Mouse (Mus musculus) heart, embryonic 14.5 days (tissue): ENCODE measurements around the gene Ly6g6d. TPM values are rescaled to one million over a fixed set of nuclear protein-coding genes. Genes with fewer than 3 reads are reported as not detected.
A peak's percentile ranks its signal among the peaks of the same experiment; 100 is the strongest.

Experiments
- ATAC-seq: fragments of 200-750 bp; cut with Nextera tagmentation; 2 replicates; pipeline ENCODE4 v1.8.0; 2017; ENCODE audit warnings: low read depth, moderate TSS enrichment; ENCODE audit not compliant: insufficient number of reproducible peaks, insufficient read depth, low FRiP score
- H3K27ac ChIP-seq, 2 experiments: fragments of 200-500 bp in 1 of 2; fragments of 300-500 bp in 1 of 2; sonication (generic) in 1 of 2; replicated peaks in 1 of 2; 2 replicates each; pipeline ENCODE4 v1.5.1; 2012 to 2014; ENCODE audit warnings: low read depth in 2 of 2, low read length in 2 of 2, control low read depth in 1 of 2, mild to moderate bottlenecking in 1 of 2, mixed read lengths in 1 of 2; ENCODE audit not compliant: control insufficient read depth in 1 of 2, insufficient read depth in 1 of 2
- H3K27me3 ChIP-seq: fragments of 300-500 bp; sonication (generic); 2 replicates; pipeline ENCODE4 v1.6.1; 2014; ENCODE audit warnings: mild to moderate bottlenecking, low read length, control low read depth; ENCODE audit not compliant: control insufficient read depth, insufficient read depth
- H3K36me3 ChIP-seq: fragments of 300-500 bp; sonication (generic); 2 replicates; pipeline ENCODE4 v1.6.1; 2014; ENCODE audit warnings: mild to moderate bottlenecking, control low read depth, low read length, mixed read lengths; ENCODE audit not compliant: control insufficient read depth, insufficient read depth
- H3K4me1 ChIP-seq, 2 experiments: fragments of 200-500 bp in 1 of 2; fragments of 300-500 bp in 1 of 2; sonication (generic) in 1 of 2; 2 replicates each; pipeline ENCODE4 v1.6.1; 2012 to 2014; ENCODE audit warnings: low read length in 2 of 2, control low read depth in 1 of 2, mixed read lengths in 1 of 2; ENCODE audit not compliant: control insufficient read depth in 2 of 2, insufficient read depth in 2 of 2
- H3K4me2 ChIP-seq: fragments of 300-500 bp; sonication (generic); 2 replicates; pipeline ENCODE4 v1.6.1; 2014; ENCODE audit warnings: mild to moderate bottlenecking, low read length
- H3K4me3 ChIP-seq, 2 experiments: fragments of 200-500 bp in 1 of 2; fragments of 300-500 bp in 1 of 2; sonication (generic) in 1 of 2; 2 replicates each; pipeline ENCODE4 v1.5.1; 2012 to 2014; ENCODE audit warnings: low read length in 2 of 2, mild to moderate bottlenecking in 2 of 2, control low read depth in 1 of 2, low read depth in 1 of 2, moderate library complexity in 1 of 2; ENCODE audit not compliant: control insufficient read depth in 1 of 2, insufficient read depth in 1 of 2
- H3K9ac ChIP-seq: fragments of 300-500 bp; sonication (generic); 2 replicates; pipeline ENCODE4 v1.6.1; 2014; ENCODE audit warnings: mild to moderate bottlenecking, low read length
- H3K9me3 ChIP-seq: fragments of 300-500 bp; sonication (generic); 2 replicates; pipeline ENCODE4 v1.6.1; 2016; ENCODE audit warnings: low read length, control low read depth; ENCODE audit not compliant: control insufficient read depth
- WGBS: fragments of 180-500 bp; shearing (Covaris S2); extraction: QIAGEN DNeasy Blood & Tissue Kit; methylation state at CpG from one replicate; pipeline ENCODE4 v1.1.7; 2014; 5-methylcytosine and 5-hydroxymethylcytosine counted together
- polyA plus RNA-seq: library from polyadenylated mRNA; unstranded; fragments of >200 nt; fragmentation: Nextera tagmentation; extraction: Ambion mirVana; gene quantifications from 2 replicates; pipeline ENCODE4 v1.2.1, GENCODE M21; 2014

The Ly6g6d gene
- polyA plus RNA-seq, 1 experiment from 2014 or later = 1.9 TPM

GRCm38 (mm10) chr17:35032323-35032870, 45.5 kb downstream of the Ly6g6d start:
- no peak for ATAC-seq
- H3K27me3 ChIP-seq = no peaks in the 10 kb centered on the region
- H3K27ac ChIP-seq = no peak overlapping the region
- peaks cover 3 to 11% of the 10 kb centered on the region in 2 experiments; a peak in 2 of 4 replicates for H3K4me1 ChIP-seq
- H3K9me3 ChIP-seq = no peaks in the 10 kb centered on the region
- H3K4me3 ChIP-seq = no peak overlapping the region
- no peak overlapping the region for H3K4me2 ChIP-seq
- WGBS = 62% methylated on average over 8 of the region's 8 CpGs
- H3K9ac ChIP-seq = no peak overlapping the region
- H3K36me3 ChIP-seq = no peaks in the 10 kb centered on the region

- 77% methylated on average over 7 of the region's 7 CpGs for WGBS
- ATAC-seq = no peak
- no peak overlapping the region for H3K9ac ChIP-seq
- H3K4me3 ChIP-seq = no peak overlapping the region
- no peak overlapping the region for H3K4me2 ChIP-seq
- H3K27ac ChIP-seq = no peak overlapping the region
- no peaks in the 10 kb centered on the region for H3K36me3 ChIP-seq
- no peaks in the 10 kb centered on the region for H3K27me3 ChIP-seq
- H3K9me3 ChIP-seq = no peaks in the 10 kb centered on the region
- H3K4me1 ChIP-seq = peaks cover 6 to 14% of the 10 kb centered on the region in 2 experiments; a peak in 2 of 4 replicates
Observed at GRCm38 (mm10) chr17:35031880-35032279, 46.0 kb downstream of the Ly6g6d start.

- H3K4me3 ChIP-seq = no peak overlapping the region
- WGBS = 87% methylated on average over 11 of the region's 11 CpGs
- H3K4me1 ChIP-seq = peaks cover 6 to 14% of the 10 kb centered on the region in 2 experiments; a peak in 2 of 4 replicates
- no peak overlapping the region for H3K4me2 ChIP-seq
- H3K9me3 ChIP-seq = no peaks in the 10 kb centered on the region
- no peak overlapping the region for H3K27ac ChIP-seq
- no peak overlapping the region for H3K9ac ChIP-seq
- ATAC-seq = no peak
- no peaks in the 10 kb centered on the region for H3K27me3 ChIP-seq
- H3K36me3 ChIP-seq = no peaks in the 10 kb centered on the region
Observed at GRCm38 (mm10) chr17:35031272-35031671, 46.6 kb downstream of the Ly6g6d start.

- no peak overlapping the region for H3K4me2 ChIP-seq
- H3K4me3 ChIP-seq = no peak overlapping the region
- no peaks in the 10 kb centered on the region for H3K36me3 ChIP-seq
- H3K9ac ChIP-seq = 0 out of 2 replicates have a peak overlapping the region, but pooled peaks have one; percentile 25
- no peak for ATAC-seq
- H3K27me3 ChIP-seq = no peaks in the 10 kb centered on the region
- H3K9me3 ChIP-seq = no peaks in the 10 kb centered on the region
- 41% methylated on average over 19 of the region's 19 CpGs for WGBS
- H3K4me1 ChIP-seq = peaks cover 6 to 14% of the 10 kb centered on the region in 2 experiments; a peak in 2 of 4 replicates
- H3K27ac ChIP-seq = no peak overlapping the region
Observed at GRCm38 (mm10) chr17:35029691-35030532, 48.0 kb downstream of the Ly6g6d start.

GRCm38 (mm10) chr17:35028315-35028714, 49.5 kb downstream of the Ly6g6d start:
- Histone ChIP-seq H3K9ac (no peak overlapping the region), H3K4me1 (peaks cover 16 to 29% of the 10 kb centered on the region in 2 experiments)
- WGBS = 64% methylated on average over 2 of the region's 2 CpGs

GRCm38 (mm10) chr17:35027277-35028068, 50.4 kb downstream of the Ly6g6d start, which contains the start of gene Sapcd1:
Sapcd1 (minus strand) TSS chr17:35028016.
- no peak for ATAC-seq
- Histone ChIP-seq H3K27ac (peak within 1 kb of the TSS in 1 of 2 experiments; percentile 50; a peak in 2 of 4 replicates), H3K9ac (peak within 1 kb of the TSS; percentile 41), H3K4me3 (no peak within 1 kb of the TSS), H3K27me3 (no peaks in the 10 kb centered on the region), H3K4me2 (no peak within 1 kb of the TSS), H3K36me3 (no peaks in the 10 kb centered on the region), H3K4me1 (peaks cover 19 to 30% of the 10 kb centered on the region in 2 experiments), H3K9me3 (no peaks in the 10 kb centered on the region)
- 40% methylated on average over 13 of the region's 13 CpGs for WGBS

More at GRCm38 (mm10) chr17:35028315-35028714, 49.5 kb downstream of the Ly6g6d start:
- no peaks in the 10 kb centered on the region for H3K36me3 ChIP-seq
- no peak overlapping the region for H3K27ac ChIP-seq
- no peak overlapping the region for H3K4me3 ChIP-seq
- H3K4me2 ChIP-seq = no peak overlapping the region
- no peaks in the 10 kb centered on the region for H3K9me3 ChIP-seq
- no peaks in the 10 kb centered on the region for H3K27me3 ChIP-seq
- ATAC-seq = no peak

GRCm38 (mm10) chr17:35026206-35026605, 51.7 kb downstream of the Ly6g6d start:
- H3K27me3 ChIP-seq = no peaks in the 10 kb centered on the region
- no peak for ATAC-seq
- no peak overlapping the region for H3K4me2 ChIP-seq
- no peaks in the 10 kb centered on the region for H3K9me3 ChIP-seq
- 75% methylated on average over 5 of the region's 5 CpGs for WGBS
- peaks cover 25 to 39% of the 10 kb centered on the region in 2 experiments for H3K4me1 ChIP-seq
- no peak overlapping the region for H3K9ac ChIP-seq
- H3K36me3 ChIP-seq = no peaks in the 10 kb centered on the region
- H3K27ac ChIP-seq = no peak overlapping the region
- H3K4me3 ChIP-seq = no peak overlapping the region
